Mouse (Mus musculus) WW6 (cell line): ENCODE results near the gene Cd209d.
"Not testable (repeated sequence)": the region's sequence is repeated elsewhere in the genome, so short reads cannot be mapped to it uniquely, and the experiment has no call there.

Experiments
- DNase-seq: peaks from one replicate; pipeline ENCODE4 v3.0.0-alpha.2; 2013; ENCODE audit warnings: low read depth, low spot score

Cd209d gene

GRCm38 (mm10) chr8:3878455-3878854, at the start of gene Cd209d:
Gene Cd209d, minus strand, starts transcription at chr8:3878555.
- no peak for DNase-seq

DNA sequence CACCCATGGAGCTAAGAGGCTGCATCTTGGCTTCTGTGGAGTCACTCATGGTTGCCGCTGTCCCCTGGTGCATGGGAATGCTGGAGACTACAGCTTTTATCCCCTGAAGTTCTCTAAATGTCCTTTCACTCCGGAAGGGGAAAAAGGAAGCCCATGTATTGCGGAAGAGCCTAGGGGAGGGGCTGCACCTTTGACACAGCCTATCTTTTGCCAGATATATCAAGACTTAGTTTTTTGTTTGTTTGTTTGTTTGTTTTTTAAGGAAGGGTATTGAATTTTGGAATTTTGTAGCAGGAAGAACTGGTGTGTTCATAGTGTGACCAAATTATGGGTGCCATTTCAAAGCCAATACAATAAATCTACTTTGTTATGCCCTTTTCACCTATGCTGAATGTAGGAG, 48.4 kb upstream of the Cd209d start, which contains the start of gene Cd209b:
TSS of gene Cd209b (minus strand) at position 101 of the 400 bp plus-strand sequence.
- no peak for DNase-seq

DNA sequence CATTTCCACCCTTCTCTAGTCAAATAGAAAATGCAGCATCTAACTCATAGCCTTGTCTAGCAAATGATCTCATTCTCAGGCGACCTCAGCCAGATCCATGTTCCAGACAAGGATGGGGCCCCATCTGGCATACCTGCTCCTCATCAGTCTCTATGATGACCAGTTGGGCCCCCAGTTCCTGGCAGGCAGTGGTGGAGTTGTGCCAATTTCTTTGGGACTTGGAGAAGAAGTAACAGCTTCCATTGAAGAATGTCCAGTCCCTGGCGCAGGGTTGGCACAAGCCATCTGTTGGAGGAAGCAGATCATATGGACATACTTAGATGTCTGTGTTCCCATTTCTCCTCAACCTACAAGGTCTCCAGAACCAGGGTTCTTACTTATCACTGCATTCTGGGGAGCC, 2.2 kb downstream of the Cd209d start:
- no peak for DNase-seq

- DNase-seq: not testable (repeated sequence)
Observed at GRCm38 (mm10) chr8:3862736-3863135, 15.6 kb downstream of the Cd209d start.

DNA sequence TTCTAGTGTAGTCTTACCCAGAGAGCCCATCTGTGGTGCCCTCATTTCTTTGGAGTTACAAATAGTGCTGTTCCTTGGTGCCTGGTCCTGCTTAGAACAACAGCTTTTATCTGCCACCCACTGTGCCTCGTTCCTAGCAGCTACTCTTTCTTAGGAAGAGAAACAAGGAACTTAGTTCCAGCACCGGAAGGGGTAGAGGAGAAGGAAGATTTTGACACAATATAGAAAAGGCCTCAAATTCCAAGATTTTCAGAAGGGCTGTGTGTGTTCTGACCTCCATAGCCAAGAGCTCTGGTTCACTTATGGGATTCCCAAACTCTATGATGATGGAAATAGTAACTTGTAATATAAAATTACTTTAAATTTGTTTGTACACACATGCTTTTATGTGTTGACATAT, 24.1 kb downstream of the Cd209d start, which contains the start of gene Cd209e:
TSS of gene Cd209e (minus strand) at position 101 of the 400 bp plus-strand sequence.
- DNase-seq: no peak
